Mouse (Mus musculus): ENCODE data around the gene 1700001O22Rik.

1700001O22Rik gene

GRCm38 (mm10) chr2:30777266-30777665, 26.2 kb downstream of the 1700001O22Rik start:
- no peak for DNase-seq

DNA sequence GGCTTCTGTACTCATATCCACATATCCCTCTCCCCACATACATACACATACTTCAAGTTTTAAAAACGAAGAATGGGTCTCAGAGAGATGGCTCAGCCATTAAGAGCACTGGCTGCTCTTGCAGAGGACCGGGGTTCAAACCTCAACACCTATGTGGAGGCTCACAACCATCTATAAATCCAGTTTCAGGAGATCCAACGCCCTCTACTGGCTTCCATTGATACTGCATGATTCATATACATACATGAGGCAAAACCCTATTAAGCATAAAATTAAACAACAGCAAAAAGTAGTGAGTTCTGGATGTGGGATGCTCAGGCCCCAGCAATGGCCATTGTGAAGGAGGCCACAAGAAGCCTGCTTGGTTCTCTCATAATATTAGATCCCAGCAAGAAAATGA, 27.5 kb downstream of the 1700001O22Rik start:
- no peak for DNase-seq

DNA sequence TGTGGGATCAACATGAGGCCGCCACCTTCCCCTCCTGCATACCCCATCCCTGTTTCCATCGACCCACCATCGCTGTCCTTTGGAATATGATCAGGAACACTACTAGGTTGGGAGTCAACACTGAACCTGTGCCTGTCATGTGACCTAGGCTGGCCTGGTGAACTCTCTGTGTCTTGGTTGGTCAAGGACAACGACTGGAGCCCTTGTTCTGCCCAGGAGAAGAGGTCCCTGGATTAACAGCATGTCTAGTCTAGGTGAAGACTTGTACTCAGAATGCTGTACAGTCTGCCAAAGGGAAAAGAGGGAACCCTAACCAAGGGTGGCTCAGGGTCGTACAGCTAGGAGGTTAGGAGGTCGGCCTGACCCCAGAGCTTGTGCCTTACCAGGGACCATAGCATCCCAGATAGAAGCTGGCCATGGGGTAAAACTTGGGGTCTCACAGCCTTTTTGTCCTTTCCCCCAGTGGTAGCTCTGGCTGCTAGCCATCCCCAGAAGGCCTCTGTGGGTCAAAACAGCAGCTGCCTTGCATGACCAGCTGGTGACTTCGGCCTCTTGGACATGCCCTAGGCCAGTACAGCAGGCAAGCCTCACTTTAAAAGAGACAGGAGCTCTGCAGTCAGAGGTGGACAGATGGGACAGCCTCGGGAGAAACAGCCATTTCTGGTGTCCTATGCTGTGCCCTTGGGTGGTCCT, 30.0 kb downstream of the 1700001O22Rik start:
- DNase-seq = no peak

- no peak for DNase-seq
Observed at GRCm38 (mm10) chr2:30772581-30773312, 30.7 kb downstream of the 1700001O22Rik start.

DNA sequence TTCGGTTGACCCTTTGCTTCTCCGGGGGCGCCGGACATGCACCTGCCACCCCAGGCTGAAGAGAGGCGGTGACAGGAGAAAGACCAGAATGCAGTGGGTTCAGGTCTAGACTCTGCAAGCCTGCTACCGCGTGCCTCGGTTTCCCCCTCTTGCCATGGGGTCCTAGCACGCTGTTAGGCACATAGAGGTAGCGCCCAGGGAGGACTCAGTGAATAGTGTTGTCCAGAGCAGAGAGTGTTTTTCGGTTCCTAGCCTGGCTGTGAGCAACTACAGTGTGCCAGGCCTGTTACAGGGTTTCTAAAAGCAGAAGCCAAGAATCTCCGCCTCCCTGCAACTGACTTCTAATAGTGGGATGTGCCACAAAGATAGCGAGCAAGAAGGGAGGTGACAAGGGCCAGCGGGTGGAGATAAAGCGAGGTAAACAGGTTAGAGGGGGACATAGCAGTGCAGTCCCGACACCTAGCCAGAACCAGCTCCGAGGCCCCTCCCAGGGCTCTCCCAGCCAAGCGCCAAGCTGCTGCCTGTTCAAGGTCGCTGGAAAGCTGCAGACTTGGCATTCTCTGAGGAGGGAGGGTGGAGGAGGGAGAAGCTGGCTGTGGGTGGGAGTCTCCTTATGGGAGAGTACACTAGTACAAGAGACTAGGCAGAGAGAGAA, 31.5 kb downstream of the 1700001O22Rik start:
- peak; percentile 71 for DNase-seq

DNA sequence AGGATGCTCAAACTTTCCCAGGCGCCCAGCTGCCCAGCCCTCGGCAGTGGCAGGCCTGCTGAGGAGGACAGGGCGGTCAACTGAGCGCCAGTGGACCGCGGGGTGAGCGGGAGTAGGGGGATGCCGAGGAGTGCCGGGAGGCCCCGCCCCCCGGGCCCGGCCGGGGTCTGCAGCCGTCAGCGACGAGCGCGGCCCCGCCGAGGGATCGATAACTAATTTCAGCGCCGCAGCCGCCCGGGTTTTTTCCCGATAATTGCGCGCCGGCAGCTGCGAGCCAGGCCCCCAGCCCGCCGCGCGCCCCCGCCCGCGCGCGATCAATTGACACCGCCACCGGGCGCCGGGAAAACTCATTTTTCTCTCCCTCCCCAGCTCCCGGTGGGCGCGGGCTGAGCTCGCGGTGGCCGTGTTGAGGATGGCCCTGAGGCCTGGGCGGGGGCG, 32.1 kb downstream of the 1700001O22Rik start:
- no peak for DNase-seq

GRCm38 (mm10) chr2:30769187-30769586, 34.3 kb downstream of the 1700001O22Rik start:
- DNase-seq = no peak

GRCm38 (mm10) chr2:30768529-30768928, 34.9 kb downstream of the 1700001O22Rik start:
- no peak for DNase-seq

DNA sequence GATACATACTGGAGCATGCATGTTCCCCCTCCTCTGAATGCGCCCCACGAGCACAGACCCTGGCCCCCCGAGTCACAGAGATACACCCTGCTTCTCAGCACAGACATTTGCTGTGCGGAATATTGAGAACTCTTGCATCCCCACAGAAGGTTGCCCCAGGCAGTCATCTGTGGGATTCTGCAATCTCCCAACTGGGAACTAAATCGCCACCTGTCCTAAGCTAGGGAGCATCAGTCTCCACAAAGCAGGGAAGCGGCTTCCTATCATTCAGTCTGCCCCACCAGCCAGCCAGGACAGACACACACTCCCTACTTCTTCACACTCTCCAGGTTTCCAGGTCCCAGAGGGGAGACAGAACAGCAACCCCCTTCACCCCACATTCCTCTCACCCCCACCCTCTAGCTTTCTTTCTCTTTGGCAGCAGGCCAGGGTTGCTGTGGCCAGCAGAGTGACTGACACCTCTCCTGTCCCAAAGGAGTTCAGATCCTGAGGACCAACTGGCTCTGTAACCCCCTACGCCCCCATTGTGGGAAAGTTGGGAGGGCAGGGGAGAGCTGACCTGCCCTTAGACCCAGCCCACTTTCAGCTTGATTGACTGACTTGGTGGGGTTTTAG, 35.7 kb downstream of the 1700001O22Rik start:
- DNase-seq = no peak

DNA sequence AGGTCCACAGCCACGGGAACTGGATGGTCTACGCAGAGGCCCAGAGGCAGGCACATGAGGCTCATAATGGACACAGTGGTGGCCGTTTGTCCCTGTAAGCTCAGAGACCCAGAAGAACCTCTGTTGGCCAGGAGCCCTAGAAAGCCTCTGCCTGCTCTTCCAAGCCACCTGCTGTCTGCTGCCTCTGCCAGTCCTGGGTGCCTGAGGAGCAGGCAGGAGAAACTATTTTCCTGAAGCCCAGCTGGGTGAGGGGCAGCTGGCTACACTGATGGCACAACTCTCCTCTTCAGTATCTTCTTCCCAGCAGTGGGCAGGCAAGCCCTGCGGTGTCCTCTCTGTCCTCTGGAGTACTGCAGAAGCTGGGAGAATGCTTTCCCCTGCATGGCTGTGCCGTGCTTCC, 37.0 kb downstream of the 1700001O22Rik start:
- DNase-seq = no peak

- DNase-seq = no peak
Observed at GRCm38 (mm10) chr2:30760706-30761105, 42.8 kb downstream of the 1700001O22Rik start.

GRCm38 (mm10) chr2:30759858-30760547, 43.5 kb downstream of the 1700001O22Rik start:
- DNase-seq = no peak

DNA sequence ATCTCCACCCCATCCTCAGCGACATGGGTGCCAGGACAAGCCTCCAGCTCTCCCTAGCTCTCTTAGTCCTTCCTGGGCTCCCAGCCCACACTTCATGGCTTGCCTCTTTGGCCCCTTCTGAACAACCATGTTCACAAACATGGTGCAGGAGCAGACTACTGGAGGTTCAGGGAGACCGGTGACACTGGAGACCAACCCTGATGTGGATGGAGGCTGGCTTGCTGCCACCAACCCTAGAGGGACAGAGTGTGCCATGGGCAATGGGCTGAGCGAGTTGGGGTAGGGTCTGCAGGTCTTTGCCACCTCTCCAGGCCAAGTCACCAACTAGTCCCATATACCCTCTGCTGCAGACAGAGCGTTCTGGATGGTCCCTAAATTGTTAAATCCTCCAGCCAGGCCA, 44.0 kb downstream of the 1700001O22Rik start:
- no peak for DNase-seq

DNA sequence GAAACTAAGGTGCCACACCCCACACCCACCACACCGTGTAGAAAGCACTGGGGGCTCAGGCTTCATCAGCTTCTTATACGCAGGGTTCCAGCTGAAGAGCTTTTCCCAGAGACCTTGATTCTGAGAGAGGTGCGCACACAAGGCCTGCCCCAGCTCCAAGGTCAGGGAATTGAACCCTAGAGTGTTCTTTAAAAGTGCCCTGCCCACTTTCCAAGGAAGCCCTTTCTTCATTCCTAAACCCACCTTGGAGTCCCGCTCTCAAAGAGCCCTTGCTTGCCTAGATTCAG, 44.4 kb downstream of the 1700001O22Rik start:
- DNase-seq = no peak

GRCm38 (mm10) chr2:30758341-30759087, 44.9 kb downstream of the 1700001O22Rik start:
- peak; percentile 55 for DNase-seq

GRCm38 (mm10) chr2:30756962-30757715, 46.3 kb downstream of the 1700001O22Rik start:
- DNase-seq = no peak

DNA sequence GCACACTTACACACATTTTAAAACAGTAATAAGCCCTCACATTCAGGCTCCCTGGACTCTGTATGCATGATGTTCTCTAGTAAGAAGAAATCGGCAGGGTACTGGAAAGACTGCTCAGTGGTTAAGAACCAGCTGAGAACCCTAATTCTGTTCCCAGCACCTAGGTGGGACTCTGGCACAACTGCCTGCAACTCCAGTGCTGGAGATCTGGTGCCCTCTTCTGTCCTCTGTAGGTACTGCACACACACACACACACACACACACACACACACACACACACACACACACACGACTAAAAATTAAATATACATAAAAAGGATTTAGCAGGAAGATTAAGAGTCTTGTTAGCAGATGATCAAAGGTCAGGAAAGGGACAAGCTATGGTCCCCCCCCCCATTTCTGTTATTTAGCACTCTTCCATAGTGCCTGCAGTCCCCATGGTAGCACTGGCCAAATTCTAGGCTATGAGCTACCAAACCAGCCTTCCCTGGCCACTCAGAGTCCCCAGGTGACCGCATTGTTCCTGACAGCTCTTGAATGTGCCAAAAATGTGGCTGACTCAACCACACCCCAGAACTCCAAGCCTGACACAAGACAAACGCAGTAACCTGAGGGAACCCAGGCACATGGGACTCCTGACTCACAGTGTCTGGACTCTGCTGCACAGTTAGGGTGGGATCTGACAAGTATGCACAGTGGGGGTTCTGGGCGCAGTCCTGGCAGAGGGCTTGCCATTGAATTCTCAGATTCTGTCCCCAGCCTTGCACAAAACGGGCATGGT, 47.3 kb downstream of the 1700001O22Rik start:
- DNase-seq = no peak

DNA sequence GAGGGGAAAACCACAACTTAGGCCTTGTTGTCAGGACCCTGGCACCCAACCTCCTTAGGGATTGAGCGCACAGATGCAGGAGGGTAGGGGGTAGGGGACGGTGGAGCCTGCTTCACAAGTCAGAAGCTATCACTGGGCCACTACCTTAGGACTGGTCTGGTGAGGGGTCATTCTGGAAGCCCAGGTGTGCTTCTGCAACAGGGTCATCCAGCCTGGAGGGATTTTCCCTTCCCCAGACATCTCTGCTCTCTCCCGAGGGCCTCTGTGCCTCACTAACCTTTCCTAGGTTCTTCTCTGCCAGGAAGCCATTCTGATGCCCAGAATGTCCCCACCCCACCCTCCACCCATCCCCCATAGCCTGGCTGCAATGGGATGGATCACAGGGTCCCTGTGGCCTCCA, 48.6 kb downstream of the 1700001O22Rik start:
- no peak for DNase-seq

- DNase-seq = no peak
Observed at GRCm38 (mm10) chr2:30753219-30753618, 50.2 kb downstream of the 1700001O22Rik start.

DNA sequence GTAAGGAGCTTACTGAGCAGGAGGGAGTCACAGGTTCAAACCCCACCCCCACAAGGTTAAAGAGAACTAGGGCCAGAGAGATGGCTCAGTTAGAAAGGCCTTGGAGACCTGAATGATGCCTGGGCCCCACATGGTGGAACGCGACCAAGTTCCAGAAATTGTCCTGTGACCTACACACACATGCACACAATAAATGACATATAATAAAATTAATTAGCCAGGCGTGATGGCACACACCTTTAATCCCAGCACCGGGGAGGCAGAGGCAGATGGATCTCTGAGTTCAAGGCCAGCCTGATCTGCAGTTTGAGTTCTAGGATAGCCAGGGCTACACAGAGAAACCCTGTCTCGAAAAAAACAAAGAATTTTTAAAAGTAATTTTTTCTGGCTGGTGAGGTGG, 51.0 kb downstream of the 1700001O22Rik start:
- no peak for DNase-seq

GRCm38 (mm10) chr2:30750025-30750424, 53.4 kb downstream of the 1700001O22Rik start:
- no peak for DNase-seq

Measured in layer of hippocampus, adult 9-11 months (tissue).